Mouse (Mus musculus): ENCODE measurements around the gene Kdm5a. TPM values are rescaled to one million over a fixed set of nuclear protein-coding genes. Genes with fewer than 3 reads are reported as not detected.

Kdm5a gene
- polyA plus RNA-seq, 1 experiment: 7.5 TPM

DNA sequence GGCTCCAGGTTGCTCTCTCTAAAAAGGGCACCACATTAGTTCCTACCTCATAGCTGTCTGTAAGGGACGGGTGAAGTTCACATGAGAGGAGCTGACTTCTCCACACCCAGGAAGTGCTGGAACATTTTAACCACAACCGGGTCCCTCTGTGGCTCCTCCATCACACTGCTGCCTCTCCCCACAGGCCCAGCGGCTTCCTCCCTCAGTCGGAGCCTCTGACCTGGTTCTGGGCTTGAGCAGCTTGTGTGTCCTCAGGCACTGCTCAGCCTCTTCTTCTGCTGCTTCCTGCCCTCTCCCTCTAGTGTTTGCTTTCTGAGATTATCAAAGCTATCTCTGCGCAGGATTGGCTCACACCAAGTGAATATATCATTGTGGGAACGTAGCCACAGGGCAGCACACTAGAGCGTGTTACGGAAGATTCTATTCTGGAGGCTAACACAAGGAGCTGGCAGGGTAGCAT is 122.2 kb downstream of the Kdm5a start:
- Histone ChIP-seq H3K36me3 (ENCODE audit: control insufficient read depth, insufficient read depth) (peaks cover 4% of the 10 kb centered on the region), H3K4me2 (ENCODE audit: low read depth) (no peak overlapping the region), H3K27me3 (ENCODE audit: control insufficient read depth, insufficient read depth, insufficient read length) (no peaks in the 10 kb centered on the region), H3ac (ENCODE audit: control insufficient read depth, insufficient read length) (no peak overlapping the region), H3K4me3 (no peak overlapping the region), H3K79me2 (ENCODE audit: control insufficient read depth, insufficient read depth) (no peaks in the 10 kb centered on the region)
- TF ChIP-seq USF1 (IDR thresholded peaks at IDR 0.05; ENCODE audit: low read depth): no peak
- TF ChIP-seq MYOD1 (IDR thresholded peaks at IDR 0.05; ENCODE audit: control insufficient read depth in 1 of 3, insufficient read length in 2 of 3, low read depth in 2 of 3): no peak
- TF ChIP-seq CEBPB (IDR thresholded peaks at IDR 0.05; ENCODE audit: insufficient read depth, poor library complexity, severe bottlenecking): no peak

GRCm38 (mm10) chr6:120488647-120489046 is 124.7 kb downstream of the Kdm5a start:
- TF ChIP-seq POLR2A (IDR thresholded peaks at IDR 0.05; ENCODE audit: insufficient read length, low read depth): no peak
- no peak for TF ChIP-seq MYOG (IDR thresholded peaks at IDR 0.05; ENCODE audit: control insufficient read depth in 1 of 3, insufficient read depth in 1 of 3, insufficient read length in 2 of 3, low read depth in 2 of 3)
- no peak for TF ChIP-seq MYOD1 (IDR thresholded peaks at IDR 0.05; ENCODE audit: control insufficient read depth in 1 of 3, insufficient read length in 2 of 3, low read depth in 2 of 3)
- TF ChIP-seq REST (IDR thresholded peaks at IDR 0.05; ENCODE audit: insufficient read depth, insufficient read length): no peak
- no peak for TF ChIP-seq TCF3 (IDR thresholded peaks at IDR 0.05; ENCODE audit: insufficient read length, low read depth)
- TF ChIP-seq E2F4 (IDR thresholded peaks at IDR 0.05; ENCODE audit: insufficient read depth): no peak
- Histone ChIP-seq H3K27me3 (ENCODE audit: control insufficient read depth, insufficient read depth, insufficient read length) (peaks cover 18% of the 10 kb centered on the region), H3K79me2 (ENCODE audit: control insufficient read depth, insufficient read depth) (no peaks in the 10 kb centered on the region), H3K36me3 (ENCODE audit: control insufficient read depth, insufficient read depth) (no peaks in the 10 kb centered on the region), H3K4me3 (no peak overlapping the region), H3ac (ENCODE audit: control insufficient read depth, insufficient read length) (no peak overlapping the region), H3K4me2 (ENCODE audit: low read depth) (no peak overlapping the region)

GRCm38 (mm10) chr6:120489461-120489860 is 125.5 kb downstream of the Kdm5a start:
- Histone ChIP-seq H3K4me2 (ENCODE audit: low read depth) (no peak overlapping the region), H3K27me3 (ENCODE audit: control insufficient read depth, insufficient read depth, insufficient read length) (peaks cover 25% of the 10 kb centered on the region), H3K36me3 (ENCODE audit: control insufficient read depth, insufficient read depth) (no peaks in the 10 kb centered on the region), H3K79me2 (ENCODE audit: control insufficient read depth, insufficient read depth) (no peaks in the 10 kb centered on the region), H3K4me3 (no peak overlapping the region), H3ac (ENCODE audit: control insufficient read depth, insufficient read length) (no peak overlapping the region)
- TF ChIP-seq USF1 (IDR thresholded peaks at IDR 0.05; ENCODE audit: low read depth) (no peak), MYOG (IDR thresholded peaks at IDR 0.05; ENCODE audit: control insufficient read depth in 1 of 3, insufficient read depth in 1 of 3, insufficient read length in 2 of 3, low read depth in 2 of 3) (no peak), REST (IDR thresholded peaks at IDR 0.05; ENCODE audit: insufficient read depth, insufficient read length) (no peak), POLR2A (IDR thresholded peaks at IDR 0.05; ENCODE audit: insufficient read length, low read depth) (no peak)

- H3K36me3 ChIP-seq (ENCODE audit: control insufficient read depth, insufficient read depth): no peaks in the 10 kb centered on the region
- H3K27me3 ChIP-seq (ENCODE audit: control insufficient read depth, insufficient read depth, insufficient read length): peaks cover 25% of the 10 kb centered on the region
- H3K79me2 ChIP-seq (ENCODE audit: control insufficient read depth, insufficient read depth): no peaks in the 10 kb centered on the region
- H3K4me3 ChIP-seq: no peak overlapping the region
- TF ChIP-seq MAX (IDR thresholded peaks at IDR 0.05; ENCODE audit: low read depth) (no peak), POLR2AphosphoS2 (IDR thresholded peaks at IDR 0.05; ENCODE audit: insufficient read length, low read depth) (no peak), MYOD1 (IDR thresholded peaks at IDR 0.05; ENCODE audit: control insufficient read depth in 1 of 3, insufficient read length in 2 of 3, low read depth in 2 of 3) (no peak), SRF (IDR thresholded peaks at IDR 0.05; ENCODE audit: control insufficient read depth, insufficient read length, low read depth) (no peak), USF1 (IDR thresholded peaks at IDR 0.05; ENCODE audit: low read depth) (no peak), REST (IDR thresholded peaks at IDR 0.05; ENCODE audit: insufficient read depth, insufficient read length) (no peak), E2F4 (IDR thresholded peaks at IDR 0.05; ENCODE audit: insufficient read depth) (no peak), CEBPB (IDR thresholded peaks at IDR 0.05; ENCODE audit: insufficient read depth, poor library complexity, severe bottlenecking) (no peak), TCF3 (IDR thresholded peaks at IDR 0.05; ENCODE audit: insufficient read length, low read depth) (no peak), MYOG (IDR thresholded peaks at IDR 0.05; ENCODE audit: control insufficient read depth in 1 of 3, insufficient read depth in 1 of 3, insufficient read length in 2 of 3, low read depth in 2 of 3) (no peak), POLR2A (IDR thresholded peaks at IDR 0.05; ENCODE audit: insufficient read length, low read depth) (no peak), TCF12 (IDR thresholded peaks at IDR 0.05; ENCODE audit: insufficient read depth, poor library complexity, severe bottlenecking) (no peak)
- no peak overlapping the region for H3K4me2 ChIP-seq (ENCODE audit: low read depth)
- H3ac ChIP-seq (ENCODE audit: control insufficient read depth, insufficient read length): no peak overlapping the region
Observed at GRCm38 (mm10) chr6:120491064-120491463, 127.1 kb downstream of the Kdm5a start.

GRCm38 (mm10) chr6:120491862-120492498 is 128.1 kb downstream of the Kdm5a start:
- H3K4me2 ChIP-seq (ENCODE audit: low read depth): no peak overlapping the region
- H3K27me3 ChIP-seq (ENCODE audit: control insufficient read depth, insufficient read depth, insufficient read length): peaks cover 25% of the 10 kb centered on the region
- H3ac ChIP-seq (ENCODE audit: control insufficient read depth, insufficient read length): no peak overlapping the region
- H3K79me2 ChIP-seq (ENCODE audit: control insufficient read depth, insufficient read depth): no peaks in the 10 kb centered on the region
- peak in 1 of 3 experiments; percentile 3 for TF ChIP-seq MYOG (IDR thresholded peaks at IDR 0.05; ENCODE audit: control insufficient read depth in 1 of 3, insufficient read depth in 1 of 3, insufficient read length in 2 of 3, low read depth in 2 of 3)
- TF ChIP-seq REST (IDR thresholded peaks at IDR 0.05; ENCODE audit: insufficient read depth, insufficient read length): no peak
- H3K36me3 ChIP-seq (ENCODE audit: control insufficient read depth, insufficient read depth): no peaks in the 10 kb centered on the region
- H3K4me3 ChIP-seq: no peak overlapping the region
